Mouse (Mus musculus): ENCODE measurements around the gene Parp6. TPM values are rescaled to one million over a fixed set of nuclear protein-coding genes. Genes with fewer than 3 reads are reported as not detected.

Gene Parp6
- 214 and 222 TPM in 2 replicates for polyA plus RNA-seq (2015; fragmentation: Nextera tagmentation; extraction: Ambion mirVana)

DNA sequence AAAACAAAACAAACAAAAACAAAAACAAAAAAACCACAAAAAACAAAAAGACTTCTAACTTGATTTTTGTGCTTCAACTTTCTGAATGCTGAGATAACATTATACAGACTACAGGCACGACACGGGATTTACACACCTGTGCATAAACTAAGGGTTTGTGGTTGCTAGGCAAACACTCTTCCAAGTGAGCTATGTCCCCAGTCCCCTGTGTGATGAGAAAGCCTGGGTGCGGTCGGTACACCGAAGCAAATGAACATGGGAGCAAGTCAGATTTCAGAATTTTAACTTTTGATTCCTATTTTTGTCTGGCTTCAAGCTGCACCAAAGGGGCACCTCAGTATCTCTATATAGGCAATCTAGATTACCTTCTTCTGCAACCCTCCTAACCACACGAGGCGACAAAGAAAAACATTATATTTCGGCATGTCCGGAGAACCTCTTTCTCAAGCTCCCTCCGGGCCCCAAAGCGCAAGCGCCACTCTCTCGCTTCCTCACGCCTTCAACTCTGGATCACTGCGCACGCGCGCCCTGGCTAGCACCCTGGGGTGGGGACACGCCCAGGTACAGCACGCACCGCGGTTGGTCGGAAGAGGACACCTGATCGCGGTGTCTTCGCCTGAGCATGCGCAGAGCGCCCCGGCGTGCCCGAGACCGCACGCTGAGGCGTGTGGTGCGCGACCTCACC, at the start of gene Parp6:
Parp6 (plus strand) TSS at position 663 of the 685 bp plus-strand sequence.
- Histone ChIP-seq H3K36me3 (ENCODE audit: control insufficient read depth, insufficient read depth, low read length) (no peaks in the 10 kb centered on the region), H3K9ac (ENCODE audit: low read depth, low read length) (peak within 1 kb of the TSS; percentile 96), H3K27me3 (ENCODE audit: control insufficient read depth, insufficient read depth, low read depth, low read length) (no peaks in the 10 kb centered on the region), H3K4me3 (ENCODE audit: low read depth, low read length) (peak within 1 kb of the TSS; percentile 98), H3K4me1 (ENCODE audit: control insufficient read depth, insufficient read depth, low read length) (peaks cover 18% of the 10 kb centered on the region), H3K9me3 (replicated peaks; ENCODE audit: control insufficient read depth, low read length, poor library complexity, severe bottlenecking) (no peaks in the 10 kb centered on the region), H3K4me2 (ENCODE audit: low read length) (peak within 1 kb of the TSS; percentile 73), H3K27ac (ENCODE audit: low read length) (peak within 1 kb of the TSS; percentile 94)
- WGBS: under 1% methylated on average over 36 of the region's 36 CpGs
- ATAC-seq: peak; percentile 98

DNA sequence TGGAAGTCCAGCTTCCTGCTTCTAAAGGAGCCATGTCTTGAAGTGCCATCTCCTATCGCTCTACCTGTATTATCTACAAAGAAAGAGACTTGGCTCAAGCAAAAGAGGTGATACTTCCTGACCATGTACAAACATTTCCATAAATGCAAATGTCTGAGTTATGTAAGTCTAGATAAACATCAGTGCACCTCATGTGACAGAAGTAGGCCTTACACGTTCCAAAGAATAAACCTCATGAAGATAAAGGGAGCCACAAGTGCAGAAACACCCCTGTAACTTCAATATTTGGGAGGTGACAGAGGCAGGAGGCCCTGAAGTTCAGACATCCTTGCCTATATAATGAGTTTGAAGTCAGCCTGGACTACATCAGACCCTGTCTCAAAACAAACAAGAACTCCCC, 45.2 kb upstream of the Parp6 start:
- Histone ChIP-seq H3K36me3 (ENCODE audit: control insufficient read depth, insufficient read depth, low read length) (no peaks in the 10 kb centered on the region), H3K27ac (ENCODE audit: low read length) (no peak overlapping the region), H3K9me3 (replicated peaks; ENCODE audit: control insufficient read depth, low read length, poor library complexity, severe bottlenecking) (no peaks in the 10 kb centered on the region), H3K4me3 (ENCODE audit: low read depth, low read length) (no peak overlapping the region), H3K9ac (ENCODE audit: low read depth, low read length) (no peak overlapping the region), H3K4me2 (ENCODE audit: low read length) (no peak overlapping the region), H3K4me1 (ENCODE audit: control insufficient read depth, insufficient read depth, low read length) (peaks cover 3% of the 10 kb centered on the region; the same call in 1 of the 2 replicates), H3K27me3 (ENCODE audit: control insufficient read depth, insufficient read depth, low read depth, low read length) (peaks cover 3% of the 10 kb centered on the region; the same call in 1 of the 2 replicates)
- no peak for ATAC-seq
- 78% methylated on average over 2 of the region's 2 CpGs for WGBS

DNA sequence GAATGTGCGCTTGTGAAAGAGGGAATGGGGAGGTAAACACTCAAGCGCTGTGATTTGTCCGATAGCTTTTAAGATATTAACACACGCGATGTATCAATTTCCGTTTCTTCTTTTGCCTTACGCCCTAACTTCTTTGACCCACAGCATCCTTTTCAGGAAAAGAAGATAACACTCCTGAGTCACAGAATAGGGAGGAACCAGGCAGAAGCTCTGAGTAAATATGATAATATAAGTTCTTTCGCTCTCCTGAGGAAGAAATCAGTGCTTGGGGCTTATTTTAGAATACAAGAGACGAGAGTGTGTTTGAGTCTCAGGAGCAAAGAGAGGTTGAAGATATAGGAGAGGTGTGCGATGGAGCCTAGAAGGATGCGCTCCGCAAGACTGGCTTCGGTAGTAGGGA, 39.7 kb upstream of the Parp6 start:
- 14% methylated on average over 13 of the region's 13 CpGs for WGBS
- peak overlapping the region; percentile 57 for H3K4me2 ChIP-seq (ENCODE audit: low read length)
- peak overlapping the region; percentile 57 for H3K4me3 ChIP-seq (ENCODE audit: low read depth, low read length)
- peaks cover 15% of the 10 kb centered on the region for H3K4me1 ChIP-seq (ENCODE audit: control insufficient read depth, insufficient read depth, low read length)
- H3K9ac ChIP-seq (ENCODE audit: low read depth, low read length): peak overlapping the region; percentile 41; the same call in 1 of the 2 replicates
- no peaks in the 10 kb centered on the region for H3K9me3 ChIP-seq (replicated peaks; ENCODE audit: control insufficient read depth, low read length, poor library complexity, severe bottlenecking)
- H3K27ac ChIP-seq (ENCODE audit: low read length): peak overlapping the region; percentile 50
- no peak for ATAC-seq
- peaks cover 3% of the 10 kb centered on the region; the same call in 1 of the 2 replicates for H3K27me3 ChIP-seq (ENCODE audit: control insufficient read depth, insufficient read depth, low read depth, low read length)
- H3K36me3 ChIP-seq (ENCODE audit: control insufficient read depth, insufficient read depth, low read length): no peaks in the 10 kb centered on the region

DNA sequence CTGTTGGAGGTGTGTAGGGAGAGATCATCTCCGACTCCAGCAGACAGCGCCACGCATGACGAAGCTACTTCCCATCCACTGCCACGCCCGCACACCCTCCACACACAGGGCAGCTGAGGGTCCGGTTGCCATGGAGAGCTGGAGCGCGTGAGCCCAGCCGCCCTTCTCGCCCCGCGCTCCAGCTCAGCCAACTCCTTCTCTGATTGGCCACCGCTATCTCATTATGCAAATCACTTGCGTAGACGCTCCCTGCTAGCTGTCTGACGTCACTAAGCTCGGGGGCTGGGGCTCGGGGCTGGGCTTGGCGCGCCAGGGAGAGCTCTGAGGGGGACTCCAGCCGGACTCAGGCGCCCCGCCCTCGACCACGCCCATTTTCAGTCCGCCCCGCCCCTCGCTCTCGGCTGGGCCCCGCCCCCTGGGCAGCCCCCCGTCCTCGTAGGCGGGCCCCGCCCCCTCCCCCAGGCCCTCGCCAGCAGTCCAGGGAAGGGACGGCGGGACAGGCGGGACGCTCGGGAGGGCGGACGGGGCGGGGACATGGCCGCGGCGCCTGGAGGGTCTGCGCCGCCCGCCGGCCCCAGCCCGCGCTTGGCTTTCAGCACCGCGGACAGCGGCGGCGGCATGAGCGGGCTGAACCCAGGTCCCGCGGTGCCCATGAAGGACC, 39.1 kb upstream of the Parp6 start, which contains the start of gene Celf6:
Celf6 (plus strand) TSS at position 74 of the 661 bp plus-strand sequence.
- Histone ChIP-seq H3K4me2 (ENCODE audit: low read length) (peak within 1 kb of the TSS; percentile 57), H3K27me3 (ENCODE audit: control insufficient read depth, insufficient read depth, low read depth, low read length) (peaks cover 3% of the 10 kb centered on the region; the same call in 1 of the 2 replicates), H3K36me3 (ENCODE audit: control insufficient read depth, insufficient read depth, low read length) (no peaks in the 10 kb centered on the region), H3K4me3 (ENCODE audit: low read depth, low read length) (peak within 1 kb of the TSS; percentile 57), H3K4me1 (ENCODE audit: control insufficient read depth, insufficient read depth, low read length) (peaks cover 15% of the 10 kb centered on the region), H3K9ac (ENCODE audit: low read depth, low read length) (peak within 1 kb of the TSS; percentile 74), H3K9me3 (replicated peaks; ENCODE audit: control insufficient read depth, low read length, poor library complexity, severe bottlenecking) (no peaks in the 10 kb centered on the region), H3K27ac (ENCODE audit: low read length) (peak within 1 kb of the TSS; percentile 60)
- ATAC-seq: peak; percentile 98
- WGBS: under 1% methylated on average over 54 of the region's 61 CpGs

DNA sequence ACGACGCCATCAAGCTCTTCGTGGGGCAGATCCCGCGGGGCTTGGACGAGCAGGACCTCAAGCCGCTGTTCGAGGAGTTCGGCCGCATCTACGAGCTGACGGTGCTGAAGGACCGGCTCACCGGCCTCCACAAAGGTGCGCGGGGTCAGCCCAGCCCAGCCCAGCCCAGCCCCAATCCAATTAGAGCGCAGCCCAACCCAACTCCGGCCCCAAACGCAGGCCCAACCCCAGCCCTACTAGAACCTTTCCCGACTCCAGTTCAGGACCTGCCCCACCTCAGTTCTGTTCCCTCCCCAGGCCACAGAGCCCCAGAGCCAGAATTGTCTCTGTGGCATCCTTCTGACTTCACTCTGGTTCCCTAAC, 38.6 kb upstream of the Parp6 start:
- Histone ChIP-seq H3K4me1 (ENCODE audit: control insufficient read depth, insufficient read depth, low read length) (peaks cover 15% of the 10 kb centered on the region), H3K9ac (ENCODE audit: low read depth, low read length) (peak overlapping the region; percentile 74), H3K36me3 (ENCODE audit: control insufficient read depth, insufficient read depth, low read length) (no peaks in the 10 kb centered on the region), H3K4me2 (ENCODE audit: low read length) (peak overlapping the region; percentile 57), H3K4me3 (ENCODE audit: low read depth, low read length) (peak overlapping the region; percentile 57), H3K27me3 (ENCODE audit: control insufficient read depth, insufficient read depth, low read depth, low read length) (peaks cover 3% of the 10 kb centered on the region; the same call in 1 of the 2 replicates), H3K9me3 (replicated peaks; ENCODE audit: control insufficient read depth, low read length, poor library complexity, severe bottlenecking) (no peaks in the 10 kb centered on the region), H3K27ac (ENCODE audit: low read length) (peak overlapping the region; percentile 60)
- ATAC-seq: no peak; the same call in 1 of the 2 replicates
- 1% methylated on average over 18 of the region's 20 CpGs for WGBS

DNA sequence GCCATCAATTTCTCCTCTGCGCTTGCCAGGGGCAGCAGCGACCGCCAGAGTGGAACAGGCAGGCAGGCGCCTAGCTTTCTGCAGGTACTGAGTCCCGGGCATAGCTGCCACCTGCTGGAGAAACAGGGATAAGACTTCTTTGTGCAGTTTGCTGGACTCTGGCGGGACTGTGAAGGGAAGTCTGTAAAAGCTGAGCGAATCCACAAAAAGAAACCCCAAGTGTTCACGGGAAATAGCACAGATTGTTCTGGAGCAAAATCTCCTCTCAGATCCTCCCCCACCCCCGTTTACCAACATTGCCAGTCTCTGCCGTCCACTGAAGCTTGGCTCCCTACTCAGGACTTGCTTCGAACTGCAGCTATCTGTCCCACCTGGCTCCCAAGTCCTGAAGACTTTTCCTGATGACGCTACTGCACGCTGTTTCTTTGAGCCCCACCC, 32.2 kb upstream of the Parp6 start:
- H3K27me3 ChIP-seq (ENCODE audit: control insufficient read depth, insufficient read depth, low read depth, low read length): no peaks in the 10 kb centered on the region
- no peaks in the 10 kb centered on the region for H3K9me3 ChIP-seq (replicated peaks; ENCODE audit: control insufficient read depth, low read length, poor library complexity, severe bottlenecking)
- no peak overlapping the region for H3K27ac ChIP-seq (ENCODE audit: low read length)
- 6% methylated on average over 13 of the region's 13 CpGs for WGBS
- peak overlapping the region; percentile 22 for H3K4me2 ChIP-seq (ENCODE audit: low read length)
- peaks cover 22% of the 10 kb centered on the region for H3K4me1 ChIP-seq (ENCODE audit: control insufficient read depth, insufficient read depth, low read length)
- ATAC-seq: no peak
- no peak overlapping the region for H3K9ac ChIP-seq (ENCODE audit: low read depth, low read length)
- H3K36me3 ChIP-seq (ENCODE audit: control insufficient read depth, insufficient read depth, low read length): no peaks in the 10 kb centered on the region
- H3K4me3 ChIP-seq (ENCODE audit: low read depth, low read length): no peak overlapping the region

DNA sequence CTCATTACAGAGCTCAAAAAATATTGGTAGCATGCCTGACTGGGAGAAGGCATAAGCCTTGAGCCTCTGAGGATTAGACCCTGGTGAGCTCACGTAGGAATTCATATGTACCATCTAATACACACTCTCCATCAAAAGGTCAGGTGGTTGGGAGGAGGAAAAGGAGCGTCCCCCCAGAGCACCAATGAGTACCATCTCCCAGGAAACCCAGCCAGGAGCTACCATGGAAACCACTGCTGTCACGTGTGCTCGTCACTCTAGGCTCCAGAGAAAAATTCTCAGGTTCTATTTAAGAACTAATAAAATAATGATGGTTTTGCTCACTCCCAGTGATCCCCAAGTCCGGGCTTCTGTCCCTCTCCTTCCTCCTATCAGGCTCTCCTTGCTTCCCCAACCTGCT, 28.8 kb upstream of the Parp6 start:
- no peaks in the 10 kb centered on the region for H3K9me3 ChIP-seq (replicated peaks; ENCODE audit: control insufficient read depth, low read length, poor library complexity, severe bottlenecking)
- peak overlapping the region; percentile 82 for H3K27ac ChIP-seq (ENCODE audit: low read length)
- peak overlapping the region; percentile 67 for H3K4me2 ChIP-seq (ENCODE audit: low read length)
- H3K36me3 ChIP-seq (ENCODE audit: control insufficient read depth, insufficient read depth, low read length): peaks cover 7% of the 10 kb centered on the region; the same call in 1 of the 2 replicates
- ATAC-seq: peak; percentile 77
- H3K4me3 ChIP-seq (ENCODE audit: low read depth, low read length): no peak overlapping the region
- H3K27me3 ChIP-seq (ENCODE audit: control insufficient read depth, insufficient read depth, low read depth, low read length): no peaks in the 10 kb centered on the region
- H3K4me1 ChIP-seq (ENCODE audit: control insufficient read depth, insufficient read depth, low read length): peaks cover 30% of the 10 kb centered on the region
- 21% methylated on average over 5 of the region's 5 CpGs for WGBS
- H3K9ac ChIP-seq (ENCODE audit: low read depth, low read length): no peak overlapping the region

DNA sequence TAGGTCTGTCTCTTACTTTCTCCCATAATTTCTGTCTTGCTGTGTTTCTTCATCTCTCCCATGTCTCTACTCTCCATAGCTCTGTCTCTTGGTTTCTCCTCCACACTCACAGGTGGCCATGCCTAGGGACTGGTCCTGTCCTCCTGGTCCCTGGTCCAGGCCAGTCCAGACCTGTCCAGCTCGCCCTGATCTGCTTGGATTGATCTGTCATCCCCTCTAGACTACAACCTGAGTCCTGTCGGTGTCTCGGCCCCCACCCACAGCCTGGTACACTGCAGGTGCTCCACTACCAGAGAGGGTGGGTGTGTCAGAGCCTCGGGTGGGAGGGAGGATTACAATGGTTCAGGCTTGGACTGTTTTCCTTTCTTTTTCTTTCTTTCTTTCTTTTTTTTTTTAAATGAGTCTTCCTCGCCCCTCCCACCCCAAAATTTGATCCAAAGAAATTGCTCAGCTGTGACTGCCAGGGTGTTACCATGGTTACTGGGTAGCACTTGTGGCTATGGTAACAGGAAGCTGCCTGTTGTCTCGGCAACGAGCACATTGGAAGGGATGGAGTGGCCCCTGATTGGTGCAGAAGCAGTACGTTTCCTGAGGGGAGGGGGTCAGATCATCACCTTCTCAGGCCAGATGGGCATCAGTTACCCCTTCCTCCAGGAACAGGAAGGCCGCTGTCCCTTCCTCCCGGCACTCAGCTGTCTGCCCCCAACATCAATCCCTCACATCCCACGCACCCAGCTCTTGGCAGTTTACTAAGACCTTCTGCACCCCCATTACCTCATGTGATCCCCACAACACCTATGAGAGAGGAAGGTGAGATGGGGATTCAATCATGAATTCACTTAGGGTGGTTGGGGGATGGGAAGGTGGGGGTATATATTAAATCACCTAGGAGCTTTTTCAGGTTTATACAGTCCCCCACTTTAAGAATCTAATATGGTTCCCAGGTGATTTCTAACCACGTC, 28.1 kb upstream of the Parp6 start:
- Histone ChIP-seq H3K27ac (ENCODE audit: low read length) (peak overlapping the region; percentile 82), H3K4me3 (ENCODE audit: low read depth, low read length) (peak overlapping the region; percentile 34), H3K36me3 (ENCODE audit: control insufficient read depth, insufficient read depth, low read length) (peaks cover 7% of the 10 kb centered on the region; the same call in 1 of the 2 replicates), H3K9ac (ENCODE audit: low read depth, low read length) (peak overlapping the region; percentile 40; the same call in 1 of the 2 replicates), H3K27me3 (ENCODE audit: control insufficient read depth, insufficient read depth, low read depth, low read length) (no peaks in the 10 kb centered on the region), H3K4me1 (ENCODE audit: control insufficient read depth, insufficient read depth, low read length) (peaks cover 30% of the 10 kb centered on the region), H3K9me3 (replicated peaks; ENCODE audit: control insufficient read depth, low read length, poor library complexity, severe bottlenecking) (no peaks in the 10 kb centered on the region), H3K4me2 (ENCODE audit: low read length) (peak overlapping the region; percentile 67)
- WGBS: 12% methylated on average over 12 of the region's 12 CpGs
- peak; percentile 92 for ATAC-seq
